Mouse (Mus musculus): ENCODE results near the gene Sema7a. TPM values are rescaled to one million over a fixed set of nuclear protein-coding genes. Genes with fewer than 3 reads are reported as not detected.

The Sema7a gene
- polyA plus RNA-seq, 1 experiment from 2014 or later, result 2.5 TPM

GRCm38 (mm10) chr9:57945771-57946616 is 6.1 kb downstream of the Sema7a start:
- ATAC-seq, result no peak
- Histone ChIP-seq H3K36me3 (ENCODE audit: control insufficient read depth, insufficient read depth) (no peaks in the 10 kb centered on the region), H3K9me3 (ENCODE audit: control insufficient read depth, low read length) (no peaks in the 10 kb centered on the region), H3K4me2 (ENCODE audit: low read length) (no peak overlapping the region), H3K4me3 (replicated peaks; ENCODE audit: low read length) (no peak overlapping the region), H3K27ac (ENCODE audit: low read length) (no peak overlapping the region), H3K4me1 (replicated peaks; ENCODE audit: control insufficient read depth, insufficient read depth, low read length) (peaks cover 77% of the 10 kb centered on the region), H3K9ac (replicated peaks; ENCODE audit: low read depth, low read length) (no peak overlapping the region), H3K27me3 (replicated peaks; ENCODE audit: control insufficient read depth, insufficient read depth, low read length) (no peaks in the 10 kb centered on the region)
- 70% methylated on average over 8 of the region's 8 CpGs for WGBS

GRCm38 (mm10) chr9:57947381-57948030 is 7.6 kb downstream of the Sema7a start:
- Histone ChIP-seq H3K27me3 (replicated peaks; ENCODE audit: control insufficient read depth, insufficient read depth, low read length) (no peaks in the 10 kb centered on the region), H3K27ac (ENCODE audit: low read length) (no peak overlapping the region), H3K36me3 (ENCODE audit: control insufficient read depth, insufficient read depth) (no peaks in the 10 kb centered on the region), H3K9me3 (ENCODE audit: control insufficient read depth, low read length) (no peaks in the 10 kb centered on the region), H3K4me3 (replicated peaks; ENCODE audit: low read length) (no peak overlapping the region), H3K4me1 (replicated peaks; ENCODE audit: control insufficient read depth, insufficient read depth, low read length) (peaks cover 72% of the 10 kb centered on the region), H3K4me2 (ENCODE audit: low read length) (no peak overlapping the region), H3K9ac (replicated peaks; ENCODE audit: low read depth, low read length) (no peak overlapping the region)
- no peak for ATAC-seq
- WGBS, result 62% methylated on average over 7 of the region's 7 CpGs

- Histone ChIP-seq H3K27me3 (replicated peaks; ENCODE audit: control insufficient read depth, insufficient read depth, low read length) (no peaks in the 10 kb centered on the region), H3K9me3 (ENCODE audit: control insufficient read depth, low read length) (no peaks in the 10 kb centered on the region), H3K27ac (ENCODE audit: low read length) (no peak overlapping the region), H3K9ac (replicated peaks; ENCODE audit: low read depth, low read length) (no peak overlapping the region), H3K4me1 (replicated peaks; ENCODE audit: control insufficient read depth, insufficient read depth, low read length) (peaks cover 65% of the 10 kb centered on the region), H3K36me3 (ENCODE audit: control insufficient read depth, insufficient read depth) (no peaks in the 10 kb centered on the region), H3K4me2 (ENCODE audit: low read length) (no peak overlapping the region), H3K4me3 (replicated peaks; ENCODE audit: low read length) (no peak overlapping the region)
- ATAC-seq, result no peak
- WGBS, result 88% methylated on average over 7 of the region's 7 CpGs
Observed at GRCm38 (mm10) chr9:57948333-57948931, 8.5 kb downstream of the Sema7a start.

GRCm38 (mm10) chr9:57949102-57949704 is 9.3 kb downstream of the Sema7a start:
- Histone ChIP-seq H3K9ac (replicated peaks; ENCODE audit: low read depth, low read length) (no peak overlapping the region), H3K27ac (ENCODE audit: low read length) (no peak overlapping the region), H3K36me3 (ENCODE audit: control insufficient read depth, insufficient read depth) (no peaks in the 10 kb centered on the region), H3K4me1 (replicated peaks; ENCODE audit: control insufficient read depth, insufficient read depth, low read length) (peaks cover 65% of the 10 kb centered on the region), H3K4me2 (ENCODE audit: low read length) (no peak overlapping the region), H3K9me3 (ENCODE audit: control insufficient read depth, low read length) (no peaks in the 10 kb centered on the region), H3K4me3 (replicated peaks; ENCODE audit: low read length) (no peak overlapping the region), H3K27me3 (replicated peaks; ENCODE audit: control insufficient read depth, insufficient read depth, low read length) (no peaks in the 10 kb centered on the region)
- ATAC-seq, result no peak
- 57% methylated on average over 8 of the region's 8 CpGs for WGBS

- Histone ChIP-seq H3K4me1 (replicated peaks; ENCODE audit: control insufficient read depth, insufficient read depth, low read length) (peaks cover 62% of the 10 kb centered on the region), H3K27ac (ENCODE audit: low read length) (no peak overlapping the region), H3K4me2 (ENCODE audit: low read length) (no peak overlapping the region), H3K36me3 (ENCODE audit: control insufficient read depth, insufficient read depth) (0 out of 2 replicates have a peak, but pooled peaks cover 4% of the 10 kb centered on the region), H3K4me3 (replicated peaks; ENCODE audit: low read length) (no peak overlapping the region), H3K27me3 (replicated peaks; ENCODE audit: control insufficient read depth, insufficient read depth, low read length) (no peaks in the 10 kb centered on the region), H3K9ac (replicated peaks; ENCODE audit: low read depth, low read length) (no peak overlapping the region), H3K9me3 (ENCODE audit: control insufficient read depth, low read length) (no peaks in the 10 kb centered on the region)
- 0 out of 2 replicates have a peak, but pooled peaks have one; percentile 18 for ATAC-seq
- 20% methylated on average over 8 of the region's 8 CpGs for WGBS
Observed at GRCm38 (mm10) chr9:57949879-57950278, 10.0 kb downstream of the Sema7a start.

GRCm38 (mm10) chr9:57950519-57950918 is 10.6 kb downstream of the Sema7a start:
- 18% methylated on average over 9 of the region's 9 CpGs for WGBS
- no peak overlapping the region for H3K4me3 ChIP-seq (replicated peaks; ENCODE audit: low read length)
- ATAC-seq, result no peak; the same call in 1 of the 2 replicates
- H3K27me3 ChIP-seq (replicated peaks; ENCODE audit: control insufficient read depth, insufficient read depth, low read length), result no peaks in the 10 kb centered on the region
- no peak overlapping the region for H3K4me2 ChIP-seq (ENCODE audit: low read length)
- peak overlapping the region; percentile 0; the same call in 1 of the 2 replicates for H3K9ac ChIP-seq (replicated peaks; ENCODE audit: low read depth, low read length)
- H3K9me3 ChIP-seq (ENCODE audit: control insufficient read depth, low read length), result no peaks in the 10 kb centered on the region
- H3K4me1 ChIP-seq (replicated peaks; ENCODE audit: control insufficient read depth, insufficient read depth, low read length), result peaks cover 58% of the 10 kb centered on the region
- no peak overlapping the region for H3K27ac ChIP-seq (ENCODE audit: low read length)
- H3K36me3 ChIP-seq (ENCODE audit: control insufficient read depth, insufficient read depth), result peaks cover 5% of the 10 kb centered on the region

- Histone ChIP-seq H3K9ac (replicated peaks; ENCODE audit: low read depth, low read length) (no peak overlapping the region), H3K27ac (ENCODE audit: low read length) (no peak overlapping the region), H3K27me3 (replicated peaks; ENCODE audit: control insufficient read depth, insufficient read depth, low read length) (no peaks in the 10 kb centered on the region), H3K4me3 (replicated peaks; ENCODE audit: low read length) (no peak overlapping the region), H3K4me1 (replicated peaks; ENCODE audit: control insufficient read depth, insufficient read depth, low read length) (peaks cover 44% of the 10 kb centered on the region), H3K36me3 (ENCODE audit: control insufficient read depth, insufficient read depth) (peaks cover 8% of the 10 kb centered on the region), H3K9me3 (ENCODE audit: control insufficient read depth, low read length) (no peaks in the 10 kb centered on the region), H3K4me2 (ENCODE audit: low read length) (no peak overlapping the region)
- ATAC-seq, result no peak
- 75% methylated on average over 6 of the region's 6 CpGs for WGBS
Observed at GRCm38 (mm10) chr9:57951993-57952392, 12.1 kb downstream of the Sema7a start.

- Histone ChIP-seq H3K9me3 (ENCODE audit: control insufficient read depth, low read length) (no peaks in the 10 kb centered on the region), H3K4me3 (replicated peaks; ENCODE audit: low read length) (no peak overlapping the region), H3K27me3 (replicated peaks; ENCODE audit: control insufficient read depth, insufficient read depth, low read length) (no peaks in the 10 kb centered on the region), H3K27ac (ENCODE audit: low read length) (no peak overlapping the region), H3K4me1 (replicated peaks; ENCODE audit: control insufficient read depth, insufficient read depth, low read length) (peaks cover 18% of the 10 kb centered on the region), H3K4me2 (ENCODE audit: low read length) (no peak overlapping the region), H3K36me3 (ENCODE audit: control insufficient read depth, insufficient read depth) (peaks cover 13% of the 10 kb centered on the region), H3K9ac (replicated peaks; ENCODE audit: low read depth, low read length) (no peak overlapping the region)
- 91% methylated on average over 12 of the region's 12 CpGs for WGBS
- no peak for ATAC-seq
Observed at GRCm38 (mm10) chr9:57954962-57955744, 15.2 kb downstream of the Sema7a start.
